Mouse (Mus musculus) liver, adult 2 months (tissue): ENCODE data around the gene Rab8a. TPM values are rescaled to one million over a fixed set of nuclear protein-coding genes. Genes with fewer than 3 reads are reported as not detected.

ENCODE experiments used
- DNase-seq: peaks from one replicate; pipeline ENCODE4 v3.0.0-alpha.2; 2011; ENCODE audit warnings: low read depth, low spot score; ENCODE audit errors: extremely low read depth
- H3K27ac ChIP-seq: fragments of 200-500 bp; replicated peaks from 2 replicates; pipeline ENCODE4 v1.5.1; 2012; ENCODE audit warnings: low read depth, mild to moderate bottlenecking, control low read depth, inconsistent platforms, low read length; ENCODE audit not compliant: insufficient read depth
- H3K27me3 ChIP-seq: fragments of 200-500 bp; 2 replicates; pipeline ENCODE4 v1.6.1; 2012; ENCODE audit warnings: mild to moderate bottlenecking, moderate library complexity, low read length, inconsistent platforms; ENCODE audit not compliant: control insufficient read depth, insufficient read depth
- H3K36me3 ChIP-seq: fragments of 200-500 bp; 2 replicates; pipeline ENCODE4 v1.6.1; 2012; ENCODE audit warnings: low read length, inconsistent platforms; ENCODE audit not compliant: control insufficient read depth, insufficient read depth
- H3K4me1 ChIP-seq: fragments of 200-500 bp; 2 replicates; pipeline ENCODE4 v1.6.1; 2011; ENCODE audit warnings: low read length; ENCODE audit not compliant: control insufficient read depth, insufficient read depth
- H3K4me3 ChIP-seq: fragments of 200-500 bp; 2 replicates; pipeline ENCODE4 v1.5.1; 2011; ENCODE audit warnings: low read depth, mild to moderate bottlenecking, control low read depth, low read length, moderate library complexity; ENCODE audit not compliant: insufficient read depth
- H3K79me2 ChIP-seq: fragments of 200-500 bp; 2 replicates; pipeline ENCODE4 v1.6.1; 2012; ENCODE audit warnings: inconsistent platforms, mild to moderate bottlenecking, low read length, moderate library complexity; ENCODE audit not compliant: control insufficient read depth, insufficient read depth
- H3K9ac ChIP-seq: fragments of 200-500 bp; 2 replicates; pipeline ENCODE4 v1.6.1; 2012; ENCODE audit warnings: low read depth, mild to moderate bottlenecking, control low read depth, inconsistent platforms, low read length
- CTCF ChIP-seq: fragments of 200-500 bp; IDR thresholded peaks from 2 replicates; pipeline ENCODE4 v1.5.1; 2011; ENCODE audit warnings: low read depth, low read length, control low read depth
- POLR2A ChIP-seq: fragments of 200-500 bp; IDR thresholded peaks from 2 replicates; pipeline ENCODE4 v1.6.1; 2011; ENCODE audit warnings: low read length, control low read depth; ENCODE audit not compliant: insufficient read depth; ENCODE audit errors: extremely low read depth
- whole genome bisulfite sequencing: fragments of 180-500 bp; shearing (Covaris S2); methylation state at CpG from one replicate; pipeline ENCODE4 v1.1.7; 2018; 5-methylcytosine and 5-hydroxymethylcytosine counted together
- polyA plus RNA-seq: library from polyadenylated mRNA; depleted of rRNA; stranded (reverse); fragments of >200 nt; gene quantifications from 2 replicates; pipeline ENCODE4 v1.2.3, GENCODE M21; 2012
- total RNA-seq: library from RNA; depleted of rRNA; stranded (reverse); fragments of >200 nt; gene quantifications from 2 replicates; pipeline ENCODE4 v1.2.3, GENCODE M21; 2014

Rab8a gene
- total and polyA plus RNA-seq, 2 experiments, result 27.5 to 101 TPM

DNA sequence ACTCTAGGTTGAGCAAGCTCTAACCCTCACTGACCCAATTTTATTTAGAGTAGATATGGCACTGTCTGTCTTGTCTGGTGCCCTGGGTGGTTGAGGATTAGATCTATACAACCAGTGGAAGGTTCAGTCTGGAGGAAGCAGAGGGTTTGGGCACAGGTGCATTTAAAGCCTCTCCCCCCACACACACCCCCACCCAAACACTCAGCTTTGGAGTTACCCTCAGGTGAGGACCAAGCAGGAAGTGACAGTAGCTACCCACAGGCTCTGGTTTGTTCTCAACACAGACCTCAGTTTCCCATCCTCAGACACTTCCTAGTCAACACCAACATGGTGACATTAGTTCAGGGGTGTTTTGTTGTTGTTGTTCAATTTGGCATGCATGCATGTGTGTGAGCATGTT is 1.8 kb downstream of the Rab8a start:
- no peak for DNase-seq
- Histone ChIP-seq H3K27me3 (no peaks in the 10 kb centered on the region), H3K27ac (no peak overlapping the region), H3K4me1 (peaks cover 11% of the 10 kb centered on the region), H3K79me2 (peaks cover 29% of the 10 kb centered on the region; the same call in 1 of the 2 replicates), H3K36me3 (peaks cover 3% of the 10 kb centered on the region; the same call in 1 of the 2 replicates), H3K9ac (no peak overlapping the region), H3K4me3 (no peak overlapping the region)
- TF ChIP-seq POLR2A, result no peak
- no peak for TF ChIP-seq CTCF

DNA sequence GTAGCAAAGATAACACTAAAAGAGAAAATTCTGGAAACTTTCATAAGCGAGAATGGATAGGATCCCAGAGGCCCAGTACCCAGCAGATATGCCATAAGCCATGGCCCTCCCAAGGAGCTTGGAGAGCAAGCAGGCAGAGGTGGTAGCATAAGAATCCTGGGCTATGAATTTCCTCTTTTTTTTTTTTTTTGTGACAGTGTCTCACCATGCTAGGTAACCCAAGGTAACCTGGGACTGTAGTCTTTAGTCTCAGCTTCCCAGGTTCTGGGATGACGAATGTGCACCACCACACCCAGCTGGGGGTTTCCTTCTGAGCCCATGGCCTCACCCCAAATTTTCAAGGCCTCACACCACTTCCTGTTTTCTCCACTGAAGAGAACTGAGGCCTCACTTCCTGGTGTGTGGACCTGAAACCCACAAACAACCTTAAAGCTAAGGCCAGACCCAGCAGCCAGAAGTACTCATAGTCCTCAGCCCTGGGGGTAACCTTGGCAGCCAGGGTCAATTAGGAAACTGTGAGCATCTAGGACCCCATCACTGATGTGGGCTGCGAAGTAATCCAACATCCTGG is 8.2 kb downstream of the Rab8a start:
- H3K27ac ChIP-seq, result peak overlapping the region; percentile 89
- peak; percentile 28 for DNase-seq
- WGBS, result 84% methylated on average over 3 of the region's 3 CpGs
- H3K36me3 ChIP-seq, result peaks cover 31% of the 10 kb centered on the region
- no peak overlapping the region for H3K4me3 ChIP-seq
- peaks cover 9% of the 10 kb centered on the region; the same call in 1 of the 2 replicates for H3K79me2 ChIP-seq
- H3K4me1 ChIP-seq, result peaks cover 8% of the 10 kb centered on the region
- no peak overlapping the region for H3K9ac ChIP-seq
- TF ChIP-seq POLR2A (no peak), CTCF (no peak)
- H3K27me3 ChIP-seq, result no peaks in the 10 kb centered on the region

DNA sequence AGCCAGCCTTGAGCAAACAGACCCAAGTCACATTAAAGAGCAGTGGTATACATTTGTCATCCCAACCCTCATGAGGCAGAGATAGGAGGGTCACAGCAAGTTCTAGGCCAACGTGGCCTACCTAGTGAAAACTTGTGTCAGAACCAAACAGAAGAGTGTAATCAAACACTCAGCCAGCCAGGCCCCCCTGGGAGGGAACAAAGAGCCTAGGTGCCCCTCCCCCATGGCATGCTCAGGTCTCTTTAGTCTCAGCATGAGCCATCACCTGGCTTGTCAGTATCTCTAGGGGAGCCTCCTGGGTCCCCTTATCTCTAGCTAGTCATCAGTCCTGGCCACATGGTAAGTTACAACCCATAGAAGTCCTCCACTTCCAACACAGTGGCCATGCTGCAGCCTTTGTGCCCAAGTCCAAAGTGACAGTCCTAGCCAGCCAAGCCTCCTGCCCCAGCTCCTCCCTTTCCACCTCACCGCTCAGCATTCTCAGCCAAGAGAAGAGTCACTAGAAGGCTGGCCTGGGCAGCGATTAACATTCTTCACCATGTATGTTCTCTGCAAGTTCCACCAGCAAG is 8.8 kb downstream of the Rab8a start:
- peaks cover 31% of the 10 kb centered on the region for H3K36me3 ChIP-seq
- WGBS, result 20% methylated on average over 3 of the region's 3 CpGs

DNA sequence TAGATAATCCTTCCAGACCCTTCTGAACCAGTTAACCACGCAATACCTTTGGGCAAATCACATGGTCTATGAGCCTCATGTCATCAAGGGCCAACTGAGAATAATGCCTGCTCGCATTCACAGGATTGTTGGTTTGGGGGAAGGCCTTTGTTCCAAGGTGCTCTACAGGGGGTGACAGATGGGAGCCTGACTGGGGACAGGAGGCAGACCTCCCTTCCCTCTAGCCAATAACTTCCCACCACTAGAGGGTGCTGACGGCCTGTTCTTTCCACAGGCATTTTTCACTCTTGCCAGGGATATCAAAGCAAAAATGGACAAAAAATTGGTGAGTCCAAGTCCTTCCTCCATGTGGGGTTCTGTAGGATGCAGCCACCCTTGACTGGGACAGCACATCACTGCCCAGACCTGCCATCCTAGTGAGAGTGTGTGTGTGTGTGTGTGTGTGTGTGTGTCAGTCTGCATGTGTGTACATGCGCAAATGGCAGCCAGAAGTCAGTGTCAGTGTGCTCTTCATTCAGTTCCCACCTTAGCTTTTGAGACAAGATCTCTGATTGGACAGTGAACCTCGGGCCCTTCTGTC is 16.4 kb downstream of the Rab8a start:
- Histone ChIP-seq H3K27ac (no peak overlapping the region), H3K27me3 (no peaks in the 10 kb centered on the region), H3K9ac (no peak overlapping the region), H3K36me3 (peaks cover 39% of the 10 kb centered on the region), H3K79me2 (no peaks in the 10 kb centered on the region), H3K4me3 (no peak overlapping the region), H3K4me1 (no peaks in the 10 kb centered on the region)
- DNase-seq, result peak; percentile 37
- TF ChIP-seq POLR2A (no peak), CTCF (peak; percentile 74)
- 78% methylated on average over 5 of the region's 5 CpGs for WGBS

More for the DNA sequence above, 8.8 kb downstream of the Rab8a start:
- H3K9ac ChIP-seq, result no peak overlapping the region
- H3K27ac ChIP-seq, result peak overlapping the region; percentile 89
- no peak for TF ChIP-seq CTCF
- 0 out of 2 replicates have a peak, but pooled peaks have one; percentile 4 for TF ChIP-seq POLR2A
- H3K4me3 ChIP-seq, result no peak overlapping the region
- peaks cover 9% of the 10 kb centered on the region; the same call in 1 of the 2 replicates for H3K79me2 ChIP-seq
- no peaks in the 10 kb centered on the region for H3K27me3 ChIP-seq
- DNase-seq, result peak; percentile 95
- peaks cover 8% of the 10 kb centered on the region for H3K4me1 ChIP-seq

DNA sequence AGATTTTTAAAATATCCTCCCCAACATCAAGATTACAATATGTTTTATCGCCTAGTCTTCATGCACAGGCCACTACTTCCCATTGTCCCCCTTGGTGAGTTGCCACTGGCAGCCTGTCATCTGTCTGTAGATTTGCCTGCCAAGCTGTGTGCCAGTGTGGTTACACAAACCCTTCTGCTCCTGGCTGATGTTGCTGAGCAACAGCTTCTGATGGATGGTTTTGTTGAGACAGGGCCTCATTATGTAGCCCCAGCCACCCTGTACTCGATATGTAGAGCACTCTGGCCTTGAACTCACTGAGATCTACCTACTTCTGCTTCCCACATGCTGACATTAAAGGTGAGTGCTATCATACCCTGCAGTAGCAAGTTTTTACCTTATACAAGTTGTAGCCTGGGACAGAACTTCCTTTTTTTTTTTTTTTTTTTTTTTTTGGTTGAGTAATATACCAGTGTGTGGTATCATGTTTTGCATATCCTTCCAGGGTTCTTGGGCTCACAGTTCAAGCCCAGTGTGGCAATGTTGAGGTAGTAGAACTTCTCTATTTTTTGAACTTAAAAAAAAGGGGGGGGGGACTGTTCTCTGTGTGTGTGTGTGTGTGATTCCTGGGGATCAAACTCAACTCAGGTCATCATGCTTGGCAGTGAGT is 22.7 kb downstream of the Rab8a start:
- DNase-seq, result peak; percentile 37
- H3K27ac ChIP-seq, result no peak overlapping the region
- WGBS, result 63% methylated on average over 2 of the region's 2 CpGs
- no peak overlapping the region for H3K9ac ChIP-seq
- no peak overlapping the region for H3K4me3 ChIP-seq
- no peaks in the 10 kb centered on the region for H3K79me2 ChIP-seq
- H3K4me1 ChIP-seq, result no peaks in the 10 kb centered on the region
- TF ChIP-seq POLR2A (no peak), CTCF (no peak)
- H3K27me3 ChIP-seq, result no peaks in the 10 kb centered on the region
- peaks cover 15% of the 10 kb centered on the region for H3K36me3 ChIP-seq
